Mouse (Mus musculus) heart, embryonic 10.5 days (tissue): ENCODE results near the gene Tbrg1. TPM values are rescaled to one million over a fixed set of nuclear protein-coding genes. Genes with fewer than 3 reads are reported as not detected.

Experiments
- DNase-seq: peaks from one replicate; pipeline ENCODE4 v3.0.0-alpha.2; 2017; ENCODE audit warnings: low spot score
- H3K27ac ChIP-seq: fragments of 300-500 bp; sonication (generic); 2 replicates; pipeline ENCODE4 v1.5.1; 2016; ENCODE audit warnings: mild to moderate bottlenecking
- H3K27me3 ChIP-seq: fragments of 300-500 bp; sonication (generic); 2 replicates; pipeline ENCODE4 v1.6.1; 2016; ENCODE audit warnings: mild to moderate bottlenecking; ENCODE audit not compliant: poor library complexity, insufficient read depth, severe bottlenecking
- H3K36me3 ChIP-seq: fragments of 300-500 bp; sonication (generic); 2 replicates; pipeline ENCODE4 v1.6.1; 2016; ENCODE audit warnings: mild to moderate bottlenecking, moderate library complexity
- H3K4me1 ChIP-seq: fragments of 300-500 bp; sonication (generic); 2 replicates; pipeline ENCODE4 v1.6.1; 2016; ENCODE audit warnings: mild to moderate bottlenecking
- H3K4me3 ChIP-seq: fragments of 300-500 bp; sonication (generic); 2 replicates; pipeline ENCODE4 v1.5.1; 2016; ENCODE audit warnings: mild to moderate bottlenecking, moderate library complexity
- H3K9me3 ChIP-seq: fragments of 300-500 bp; sonication (generic); 2 replicates; pipeline ENCODE4 v1.6.1; 2016; ENCODE audit warnings: mild to moderate bottlenecking, moderate library complexity
- WGBS: fragments of 180-500 bp; shearing (Covaris S2); methylation state at CpG from one replicate; pipeline ENCODE4 v1.1.7; 2016; 5-methylcytosine and 5-hydroxymethylcytosine counted together
- polyA plus RNA-seq: library from polyadenylated mRNA; unstranded; fragments of >200 nt; fragmentation: Nextera tagmentation; extraction: Ambion mirVana; gene quantifications from 2 replicates; pipeline ENCODE4 v1.2.1, GENCODE M21; 2016

Tbrg1 gene
- polyA plus RNA-seq, 1 experiment from 2014 or later: 200 TPM

- Histone ChIP-seq H3K27me3 (no peaks in the 10 kb centered on the region), H3K4me1 (peaks cover 19% of the 10 kb centered on the region), H3K36me3 (peaks cover 31% of the 10 kb centered on the region), H3K27ac (peak overlapping the region; percentile 94), H3K9me3 (no peaks in the 10 kb centered on the region), H3K4me3 (peak overlapping the region; percentile 77)
- under 1% methylated on average over 10 of the region's 10 CpGs for WGBS
- no peak for DNase-seq
Observed at GRCm38 (mm10) chr9:37656439-37656881, 652 bp downstream of the Tbrg1 start.

DNA sequence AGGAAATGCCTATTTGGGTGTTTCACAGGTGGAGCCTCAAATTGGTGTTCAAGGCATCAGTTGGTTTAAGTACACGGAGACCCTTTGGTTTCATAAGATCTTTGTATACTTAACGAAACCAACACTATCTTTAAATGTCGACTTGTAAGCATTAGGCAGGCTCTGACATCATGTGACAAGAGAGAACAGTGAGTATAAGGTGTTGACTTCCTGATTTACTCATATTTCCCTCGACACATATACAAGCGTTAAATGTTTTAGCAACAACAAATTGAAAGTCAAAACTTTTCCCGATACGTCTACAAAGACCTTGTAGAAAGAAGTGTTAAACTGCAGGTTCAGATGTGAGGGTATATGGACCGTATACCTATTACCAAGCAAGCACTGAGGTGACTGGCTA, 1.2 kb downstream of the Tbrg1 start:
- H3K27me3 ChIP-seq: no peaks in the 10 kb centered on the region
- no peaks in the 10 kb centered on the region for H3K9me3 ChIP-seq
- 55% methylated on average over 8 of the region's 8 CpGs for WGBS
- peaks cover 19% of the 10 kb centered on the region for H3K4me1 ChIP-seq
- H3K36me3 ChIP-seq: peaks cover 36% of the 10 kb centered on the region
- no peak for DNase-seq
- peak overlapping the region; percentile 77 for H3K4me3 ChIP-seq
- H3K27ac ChIP-seq: peak overlapping the region; percentile 94; the same call in 1 of the 2 replicates

DNA sequence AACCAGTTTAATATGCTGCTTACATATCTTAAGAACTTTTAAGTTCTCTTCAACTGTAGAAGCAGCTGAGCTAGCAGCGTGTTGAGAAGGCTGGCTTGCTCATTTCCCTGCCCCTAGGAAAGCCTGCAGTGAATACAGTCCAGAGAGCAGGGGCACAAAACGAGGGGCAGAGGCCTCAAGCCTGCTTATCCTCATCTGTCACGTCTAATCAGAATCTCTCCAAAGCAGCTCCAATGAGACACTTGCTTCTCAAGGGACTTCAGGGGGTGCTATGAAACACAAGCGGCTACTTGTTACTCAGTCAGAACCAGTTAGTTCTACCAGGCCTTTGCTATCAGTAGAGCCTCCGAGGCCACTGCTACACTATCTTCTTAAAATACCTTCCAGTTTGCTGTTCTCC, 3.3 kb downstream of the Tbrg1 start:
- 30% methylated on average over 5 of the region's 5 CpGs for WGBS
- H3K4me1 ChIP-seq: peaks cover 19% of the 10 kb centered on the region
- no peak for DNase-seq
- H3K36me3 ChIP-seq: peaks cover 57% of the 10 kb centered on the region
- peak overlapping the region; percentile 27; the same call in 1 of the 2 replicates for H3K4me3 ChIP-seq
- no peaks in the 10 kb centered on the region for H3K9me3 ChIP-seq
- peak overlapping the region; percentile 76 for H3K27ac ChIP-seq
- no peaks in the 10 kb centered on the region for H3K27me3 ChIP-seq

DNA sequence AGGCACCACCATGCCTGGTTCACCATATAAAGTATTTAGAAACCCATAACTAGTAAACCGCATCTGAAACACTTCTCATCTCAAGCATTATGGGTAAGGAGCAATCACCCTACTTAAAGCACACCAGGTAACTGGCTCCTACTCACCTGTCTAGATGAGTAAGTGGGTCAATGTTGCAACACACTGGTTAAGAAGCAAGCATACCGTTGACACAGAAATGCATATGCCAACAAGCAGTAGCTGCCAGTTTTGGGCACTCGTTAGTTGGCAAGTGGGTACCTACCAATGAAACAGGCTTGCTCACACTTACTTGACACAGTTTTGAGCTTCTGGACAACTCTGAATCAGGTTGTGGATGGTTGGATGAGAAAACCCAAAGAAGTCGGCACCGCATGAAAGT, 6.5 kb downstream of the Tbrg1 start:
- Histone ChIP-seq H3K27ac (no peak overlapping the region), H3K36me3 (peaks cover 74% of the 10 kb centered on the region), H3K4me1 (peaks cover 13% of the 10 kb centered on the region), H3K27me3 (no peaks in the 10 kb centered on the region), H3K4me3 (no peak overlapping the region), H3K9me3 (no peaks in the 10 kb centered on the region)
- no peak for DNase-seq
- WGBS: 95% methylated on average over 5 of the region's 5 CpGs

GRCm38 (mm10) chr9:37646246-37646645, 10.9 kb downstream of the Tbrg1 start:
- H3K36me3 ChIP-seq: peaks cover 40% of the 10 kb centered on the region
- no peak overlapping the region for H3K4me3 ChIP-seq
- H3K27ac ChIP-seq: no peak overlapping the region
- DNase-seq: no peak
- H3K4me1 ChIP-seq: no peaks in the 10 kb centered on the region
- no peaks in the 10 kb centered on the region for H3K9me3 ChIP-seq
- no peaks in the 10 kb centered on the region for H3K27me3 ChIP-seq
- 82% methylated on average over 3 of the region's 3 CpGs for WGBS

- Histone ChIP-seq H3K27ac (no peak overlapping the region), H3K36me3 (no peaks in the 10 kb centered on the region), H3K9me3 (no peaks in the 10 kb centered on the region), H3K4me1 (no peaks in the 10 kb centered on the region), H3K4me3 (no peak overlapping the region), H3K27me3 (no peaks in the 10 kb centered on the region; the same call in 1 of the 2 replicates)
- no peak for DNase-seq
- 84% methylated on average over 3 of the region's 3 CpGs for WGBS
Observed at GRCm38 (mm10) chr9:37638721-37639120, 18.4 kb downstream of the Tbrg1 start.

- Histone ChIP-seq H3K27ac (no peak overlapping the region), H3K9me3 (no peaks in the 10 kb centered on the region), H3K4me3 (no peak overlapping the region), H3K36me3 (no peaks in the 10 kb centered on the region), H3K4me1 (no peaks in the 10 kb centered on the region), H3K27me3 (no peaks in the 10 kb centered on the region; the same call in 1 of the 2 replicates)
- no peak for DNase-seq
- WGBS: 46% methylated on average over 6 of the region's 6 CpGs
Observed at GRCm38 (mm10) chr9:37636800-37637542, 20.1 kb downstream of the Tbrg1 start.

- no peaks in the 10 kb centered on the region; the same call in 1 of the 2 replicates for H3K27me3 ChIP-seq
- no peaks in the 10 kb centered on the region for H3K36me3 ChIP-seq
- H3K4me1 ChIP-seq: no peaks in the 10 kb centered on the region
- H3K27ac ChIP-seq: no peak overlapping the region
- H3K4me3 ChIP-seq: no peak overlapping the region
- no peak for DNase-seq
- no peaks in the 10 kb centered on the region for H3K9me3 ChIP-seq
- 16% methylated on average over 7 of the region's 7 CpGs for WGBS
Observed at GRCm38 (mm10) chr9:37636335-37636734, 20.8 kb downstream of the Tbrg1 start.

- Histone ChIP-seq H3K27ac (no peak overlapping the region), H3K4me3 (no peak overlapping the region), H3K36me3 (no peaks in the 10 kb centered on the region), H3K4me1 (no peaks in the 10 kb centered on the region), H3K27me3 (no peaks in the 10 kb centered on the region; the same call in 1 of the 2 replicates), H3K9me3 (no peaks in the 10 kb centered on the region)
- 90% methylated on average over 3 of the region's 3 CpGs for WGBS
- no peak for DNase-seq
Observed at GRCm38 (mm10) chr9:37634269-37634668, 22.8 kb downstream of the Tbrg1 start.

DNA sequence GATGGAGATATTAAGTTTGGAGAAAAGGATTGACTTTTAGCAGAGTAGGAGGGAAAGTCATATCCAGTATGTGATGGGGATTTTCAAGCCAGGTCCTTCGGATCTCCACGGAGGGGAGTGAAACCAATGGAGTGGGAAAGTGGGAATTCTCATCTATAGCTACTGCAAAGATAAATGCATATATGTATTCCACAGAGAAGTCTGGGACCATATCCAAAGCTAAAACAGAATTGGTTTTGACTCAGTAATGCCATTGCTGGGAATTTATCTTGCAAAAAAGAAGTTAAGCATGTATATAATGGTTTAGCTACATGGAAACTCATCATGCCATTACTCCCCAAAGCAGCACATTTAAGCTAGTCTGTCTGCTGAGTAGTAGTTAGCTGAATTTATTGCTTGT, 24.8 kb downstream of the Tbrg1 start:
- no peak overlapping the region for H3K4me3 ChIP-seq
- 83% methylated on average over 2 of the region's 2 CpGs for WGBS
- DNase-seq: no peak
- H3K4me1 ChIP-seq: no peaks in the 10 kb centered on the region
- H3K27ac ChIP-seq: no peak overlapping the region
- no peaks in the 10 kb centered on the region for H3K9me3 ChIP-seq
- no peaks in the 10 kb centered on the region; the same call in 1 of the 2 replicates for H3K27me3 ChIP-seq
- no peaks in the 10 kb centered on the region for H3K36me3 ChIP-seq

GRCm38 (mm10) chr9:37629941-37630340, 27.2 kb downstream of the Tbrg1 start:
- 84% methylated on average over 2 of the region's 2 CpGs for WGBS

GRCm38 (mm10) chr9:37628581-37628980, 28.5 kb downstream of the Tbrg1 start:
- Histone ChIP-seq H3K9me3 (no peaks in the 10 kb centered on the region), H3K4me3 (no peak overlapping the region), H3K27ac (no peak overlapping the region), H3K27me3 (no peaks in the 10 kb centered on the region), H3K36me3 (no peaks in the 10 kb centered on the region), H3K4me1 (peaks cover 11% of the 10 kb centered on the region; the same call in 1 of the 2 replicates)
- 69% methylated on average over 4 of the region's 4 CpGs for WGBS
- DNase-seq: no peak

More at GRCm38 (mm10) chr9:37629941-37630340, 27.2 kb downstream of the Tbrg1 start:
- H3K9me3 ChIP-seq: no peaks in the 10 kb centered on the region
- H3K4me1 ChIP-seq: peaks cover 11% of the 10 kb centered on the region; the same call in 1 of the 2 replicates
- no peak overlapping the region for H3K4me3 ChIP-seq
- no peaks in the 10 kb centered on the region for H3K36me3 ChIP-seq
- DNase-seq: no peak
- no peaks in the 10 kb centered on the region for H3K27me3 ChIP-seq
- H3K27ac ChIP-seq: no peak overlapping the region

GRCm38 (mm10) chr9:37627263-37627662, 29.8 kb downstream of the Tbrg1 start:
- no peak overlapping the region for H3K4me3 ChIP-seq
- no peak for DNase-seq
- H3K36me3 ChIP-seq: no peaks in the 10 kb centered on the region
- no peak overlapping the region for H3K27ac ChIP-seq
- WGBS: 86% methylated on average over 1 of the region's 1 CpGs
- peaks cover 11% of the 10 kb centered on the region; the same call in 1 of the 2 replicates for H3K4me1 ChIP-seq
- no peaks in the 10 kb centered on the region for H3K27me3 ChIP-seq
- no peaks in the 10 kb centered on the region for H3K9me3 ChIP-seq
